Mouse (Mus musculus) bone marrow, adult 2 months (tissue): ENCODE results near the gene Pigl.

Experiments used
- CTCF ChIP-seq: fragments of 200-500 bp; IDR thresholded peaks from 2 replicates; pipeline ENCODE4 v1.5.1; 2011; ENCODE audit warnings: low read length, control low read depth; ENCODE audit not compliant: control insufficient read depth, insufficient read depth
- POLR2A ChIP-seq: fragments of 200-500 bp; IDR thresholded peaks from 2 replicates; pipeline ENCODE4 v1.6.1; 2011; ENCODE audit warnings: low read depth, mild to moderate bottlenecking, control low read depth, low read length, borderline replicate concordance; ENCODE audit not compliant: control insufficient read depth

DNA sequence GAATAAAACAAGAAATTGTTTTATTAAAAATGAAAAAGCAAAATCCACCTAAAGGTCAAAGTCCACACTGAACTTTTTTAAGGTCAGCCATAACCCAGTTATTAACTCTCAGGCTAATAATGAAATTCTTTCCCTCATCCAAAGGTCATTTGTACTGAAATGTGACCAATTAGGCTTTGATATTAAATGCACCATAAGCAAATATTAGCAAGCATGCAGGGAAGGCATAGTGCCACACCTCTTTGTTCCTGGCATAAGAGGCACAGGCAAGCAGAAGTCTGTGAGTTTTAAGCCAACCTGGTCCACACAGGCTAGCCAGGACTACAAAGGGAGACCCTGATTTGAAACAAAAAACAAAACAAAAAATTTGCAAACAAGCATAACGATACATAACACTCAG, 48.6 kb upstream of the Pigl start:
- TF ChIP-seq POLR2A (no peak), CTCF (no peak)
